Comparison of ENCODE assay signal across 14 mouse cellular contexts in genomic region chr7:119855031-119855430, GRCm38 (mm10).
"Had no signal": no experiment of that assay in that cellular context is flagged by ENCODE, and none has a peak within 500 bp of the region (broad histone marks: within the 10 kb centered on the region; RNA-seq: fewer than 3 reads in every experiment).

No protein-coding gene starts in this region.

- ATAC-seq: liver, postnatal 0 days; lung, postnatal 0 days had no signal

- DNase-seq: liver, postnatal 0 days; lung, adult 2 months; lung, postnatal 14 days; lung, postnatal 36 days; midbrain, embryonic 14.5 days; retina, postnatal 1 day; right cerebral cortex, adult 18-20 months; right cerebral cortex, postnatal 25 days; right cerebral cortex, postnatal 4 days; spleen, adult 18-20 months; thymus, adult 18-20 months; thymus, postnatal 14 days; thymus, postnatal 36 days had no signal
